Mouse (Mus musculus) myocyte (in vitro differentiated cells): ENCODE measurements around the gene Raver1.
"Not testable (repeated sequence)": the region's sequence is repeated elsewhere in the genome, so short reads cannot be mapped to it uniquely, and the experiment has no call there.

ENCODE experiments used
- E2F4 ChIP-seq: IDR thresholded peaks from one replicate; pipeline ENCODE4 v1.6.1; 2011; ENCODE audit warnings: mild to moderate bottlenecking, control low read depth, moderate library complexity; ENCODE audit not compliant: insufficient read depth
- MAX ChIP-seq: IDR thresholded peaks from one replicate; pipeline ENCODE4 v1.6.1; 2011; ENCODE audit warnings: low read depth, mild to moderate bottlenecking, control low read depth
- POLR2A ChIP-seq: IDR thresholded peaks from one replicate; pipeline ENCODE4 v1.6.1; 2011; ENCODE audit warnings: low read depth, mild to moderate bottlenecking, control low read depth, moderate library complexity; ENCODE audit not compliant: insufficient read length
- TCF3 ChIP-seq: IDR thresholded peaks from one replicate; pipeline ENCODE4 v1.6.1; 2011; ENCODE audit warnings: low read depth, control low read depth; ENCODE audit not compliant: insufficient read length

DNA sequence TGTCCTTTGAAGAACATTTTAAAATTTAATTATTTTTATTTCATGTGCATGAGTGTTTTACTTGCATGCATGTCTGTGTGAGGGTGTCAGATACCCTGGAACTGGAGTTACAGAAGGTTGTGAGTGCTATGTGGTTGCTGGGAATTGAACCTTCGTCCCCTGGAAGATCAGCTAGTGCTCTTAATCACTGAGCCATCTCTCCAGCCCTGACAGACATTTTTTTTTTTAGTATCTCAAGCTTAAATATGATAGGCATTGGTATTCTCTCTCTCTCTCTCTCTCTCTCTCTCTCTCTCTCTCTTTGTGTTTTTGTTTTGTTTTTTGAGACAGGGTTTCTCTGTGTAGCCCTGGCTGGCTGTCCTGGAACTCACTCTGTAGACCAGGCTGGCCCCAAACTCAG is 47.0 kb downstream of the Raver1 start:
- not testable (repeated sequence) for TF ChIP-seq POLR2A, MAX, E2F4, TCF3
